ENCODE assay signal across 9 mouse cellular contexts in genomic region chr11:105270155-105270554, GRCm38 (mm10). TPM values are rescaled to one million over a fixed set of nuclear protein-coding genes. Genes with fewer than 3 reads are reported as not detected.
DNase-seq lines count a peak whose midpoint lies in the region; ATAC-seq lines count a peak whose summit lies in the region.
"Had no signal": no experiment of that assay in that cellular context is flagged by ENCODE, and none has a peak within 500 bp of the region (broad histone marks: within the 10 kb centered on the region; RNA-seq: fewer than 3 reads in every experiment).

No protein-coding gene starts in this region.

- no peaks in the 10 kb centered on the region for H3K4me1 ChIP-seq in midbrain, embryonic 11.5 days (ENCODE audit: control insufficient read depth, insufficient read depth, low read length)
- H3K4me1 ChIP-seq in midbrain, embryonic 16.5 days (ENCODE audit: control insufficient read depth, insufficient read depth, low read length), result no peaks in the 10 kb centered on the region

- H3K27me3 ChIP-seq in midbrain, embryonic 11.5 days (ENCODE audit: control insufficient read depth, insufficient read depth, low read length), result no peaks in the 10 kb centered on the region
- no peaks in the 10 kb centered on the region for H3K27me3 ChIP-seq in midbrain, embryonic 16.5 days (ENCODE audit: control insufficient read depth, insufficient read depth, low read depth, low read length)
- H3K27me3 ChIP-seq: megakaryocyte, embryonic 14.5 days had no signal

- H3K27ac ChIP-seq in midbrain, embryonic 11.5 days (ENCODE audit: low read depth, low read length), result no peak overlapping the region
- no peak overlapping the region for H3K27ac ChIP-seq in midbrain, embryonic 16.5 days (ENCODE audit: low read length)

- no peak for ATAC-seq in midbrain, embryonic 11.5 days (ENCODE audit: low FRiP score)
- no peak for ATAC-seq in midbrain, embryonic 16.5 days

- H3K9me3 ChIP-seq in midbrain, embryonic 11.5 days (ENCODE audit: control insufficient read depth, low read length), result no peaks in the 10 kb centered on the region
- H3K9me3 ChIP-seq in midbrain, embryonic 16.5 days (replicated peaks; ENCODE audit: control insufficient read depth, low read length, poor library complexity, severe bottlenecking), result no peaks in the 10 kb centered on the region
- H3K9me3 ChIP-seq: megakaryocyte, embryonic 14.5 days had no signal

- H3K4me3 ChIP-seq in midbrain, embryonic 11.5 days (ENCODE audit: low read depth, low read length), result no peak overlapping the region
- no peak overlapping the region for H3K4me3 ChIP-seq in midbrain, embryonic 16.5 days (ENCODE audit: low read depth, low read length)
- H3K4me3 ChIP-seq: megakaryocyte, embryonic 14.5 days had no signal

- 16% methylated on average over 2 of the region's 2 CpGs for WGBS in midbrain, embryonic 11.5 days
- WGBS in midbrain, embryonic 16.5 days, result 17% methylated on average over 2 of the region's 2 CpGs

- no peak overlapping the region for H3K9ac ChIP-seq in midbrain, embryonic 11.5 days (ENCODE audit: low read length)
- H3K9ac ChIP-seq in midbrain, embryonic 16.5 days (ENCODE audit: low read depth, low read length), result no peak overlapping the region

- H3K4me2 ChIP-seq in midbrain, embryonic 11.5 days, result no peak overlapping the region
- no peak overlapping the region for H3K4me2 ChIP-seq in midbrain, embryonic 16.5 days (ENCODE audit: low read length)

- DNase-seq in adrenal gland, adult (ENCODE audit: inconsistent age in 2 of 2, low spot score in 1 of 2), result peak; percentile 25 to 78
- no peak for DNase-seq in adrenal gland, adult 8-10 months
- DNase-seq in midbrain, embryonic 11.5 days (ENCODE audit: low spot score, missing footprints), result peak; percentile 96
- peak; percentile 54 for DNase-seq in cerebellum, adult 8-10 months
- DNase-seq in gastrocnemius, postnatal 10 days, result peak; percentile 65
- DNase-seq in left cerebral cortex, postnatal 25 days (ENCODE audit: low spot score in 2 of 2), result peak; percentile 50 to 71
- DNase-seq in right cerebral cortex, postnatal 14 days, result peak; percentile 55

- intact Hi-C loops in left cerebral cortex, postnatal 25 days (cut with DNase I), result no loop called here

- peaks cover 2% of the 10 kb centered on the region for H3K36me3 ChIP-seq in midbrain, embryonic 11.5 days (ENCODE audit: control insufficient read depth, insufficient read depth, low read length)
- H3K36me3 ChIP-seq in midbrain, embryonic 16.5 days (ENCODE audit: control insufficient read depth, insufficient read depth, low read length), result peaks cover 5% of the 10 kb centered on the region; the same call in 1 of the 2 replicates

RNA-seq across cellular contexts. Expression of gene Mrc2, which starts 22.3 kb away (rescaled TPM):
- total RNA-seq in adrenal gland, adult 8-10 months (2022), result 10 to 100 TPM; 15.4 to 31.1 (median 22.2) TPM
- 6.7 and 7.0 TPM in 2 replicates for polyA plus RNA-seq in midbrain, embryonic 11.5 days (2014; fragmentation: Nextera tagmentation; extraction: Ambion mirVana)
- polyA plus RNA-seq in midbrain, embryonic 16.5 days (2015; fragmentation: Nextera tagmentation; extraction: Ambion mirVana), result 3.8 and 4.5 TPM in 2 replicates
- total RNA-seq in gastrocnemius, postnatal 10 days (2021), result 10 to 100 TPM; 42.2 to 70.8 TPM
- 1 to 10 TPM; 5.7 to 9.1 TPM for total RNA-seq in left cerebral cortex, postnatal 25 days (2021)
